Mouse (Mus musculus) erythroblast, embryonic 14.5 days (primary cell): ENCODE measurements around the gene Efna5. TPM values are rescaled to one million over a fixed set of nuclear protein-coding genes. Genes with fewer than 3 reads are reported as not detected.

Source experiments
- H3K27me3 ChIP-seq: 2 replicates; pipeline ENCODE4 v1.6.1; 2012; ENCODE audit warnings: inconsistent platforms; ENCODE audit not compliant: control insufficient read depth
- H3K36me3 ChIP-seq: 2 replicates; pipeline ENCODE4 v1.6.1; 2012; ENCODE audit warnings: mild to moderate bottlenecking, inconsistent platforms; ENCODE audit not compliant: control insufficient read depth
- H3K4me1 ChIP-seq: 2 replicates; pipeline ENCODE4 v1.6.1; 2012; ENCODE audit warnings: inconsistent platforms; ENCODE audit not compliant: control insufficient read depth
- H3K4me3 ChIP-seq: replicated peaks from 2 replicates; pipeline ENCODE3; 2012; ENCODE audit warnings: moderate library complexity, mild to moderate bottlenecking, inconsistent platforms
- H3K9me3 ChIP-seq: 2 replicates; pipeline ENCODE4 v1.6.1; 2012; ENCODE audit warnings: low read length, inconsistent platforms, mixed read lengths; ENCODE audit not compliant: control insufficient read depth
- GATA1 ChIP-seq: IDR thresholded peaks from 2 replicates; pipeline ENCODE4 v1.6.1; 2012; ENCODE audit warnings: low read length, inconsistent platforms, mixed read lengths
- TAL1 ChIP-seq: IDR thresholded peaks from 3 replicates; pipeline ENCODE4 v1.6.1; 2012; ENCODE audit warnings: low read length, inconsistent platforms, mixed read lengths
- polyA plus RNA-seq: library from polyadenylated mRNA; stranded (reverse); fragments of >175 nt; gene quantifications from 2 replicates; pipeline ENCODE4 v1.2.3, GENCODE M21; 2012

Gene Efna5
- polyA plus RNA-seq, 1 experiment: not detected

GRCm38 (mm10) chr17:62844329-62844728, 36.8 kb downstream of the Efna5 start:
- H3K4me1 ChIP-seq: no peaks in the 10 kb centered on the region
- H3K27me3 ChIP-seq: no peaks in the 10 kb centered on the region
- TF ChIP-seq TAL1 (no peak), GATA1 (no peak)
- H3K4me3 ChIP-seq: no peak overlapping the region
- H3K36me3 ChIP-seq: no peaks in the 10 kb centered on the region
- H3K9me3 ChIP-seq: no peaks in the 10 kb centered on the region

GRCm38 (mm10) chr17:62837336-62837735, 43.8 kb downstream of the Efna5 start:
- H3K27me3 ChIP-seq: no peaks in the 10 kb centered on the region
- no peaks in the 10 kb centered on the region for H3K9me3 ChIP-seq
- no peak for TF ChIP-seq TAL1
- TF ChIP-seq GATA1: no peak
- no peak overlapping the region for H3K4me3 ChIP-seq
- no peaks in the 10 kb centered on the region for H3K4me1 ChIP-seq
- H3K36me3 ChIP-seq: no peaks in the 10 kb centered on the region

- Histone ChIP-seq H3K27me3 (no peaks in the 10 kb centered on the region), H3K4me3 (no peak overlapping the region), H3K36me3 (no peaks in the 10 kb centered on the region), H3K4me1 (no peaks in the 10 kb centered on the region), H3K9me3 (no peaks in the 10 kb centered on the region)
- TF ChIP-seq TAL1: no peak
- TF ChIP-seq GATA1: no peak
These were observed 44.5 kb downstream of the Efna5 start for GRCm38 (mm10) chr17:62836598-62837106.

- H3K4me1 ChIP-seq: no peaks in the 10 kb centered on the region
- TF ChIP-seq GATA1 (no peak), TAL1 (no peak)
- H3K36me3 ChIP-seq: no peaks in the 10 kb centered on the region
- no peaks in the 10 kb centered on the region for H3K27me3 ChIP-seq
- H3K4me3 ChIP-seq: no peak overlapping the region
- no peaks in the 10 kb centered on the region for H3K9me3 ChIP-seq
These were observed 48.5 kb downstream of the Efna5 start for GRCm38 (mm10) chr17:62832550-62833127.

GRCm38 (mm10) chr17:62827549-62827948, 53.6 kb downstream of the Efna5 start:
- Histone ChIP-seq H3K4me3 (no peak overlapping the region), H3K36me3 (no peaks in the 10 kb centered on the region), H3K9me3 (peaks cover 2% of the 10 kb centered on the region; the same call in 1 of the 2 replicates), H3K27me3 (no peaks in the 10 kb centered on the region), H3K4me1 (no peaks in the 10 kb centered on the region)
- TF ChIP-seq TAL1 (no peak), GATA1 (no peak)

GRCm38 (mm10) chr17:62821219-62821618, 59.9 kb downstream of the Efna5 start:
- TF ChIP-seq TAL1 (no peak), GATA1 (no peak)
- Histone ChIP-seq H3K4me1 (no peaks in the 10 kb centered on the region), H3K9me3 (peaks cover 2% of the 10 kb centered on the region; the same call in 1 of the 2 replicates), H3K36me3 (no peaks in the 10 kb centered on the region), H3K4me3 (no peak overlapping the region), H3K27me3 (no peaks in the 10 kb centered on the region)

GRCm38 (mm10) chr17:62819931-62820330, 61.2 kb downstream of the Efna5 start:
- Histone ChIP-seq H3K27me3 (no peaks in the 10 kb centered on the region), H3K4me1 (no peaks in the 10 kb centered on the region), H3K4me3 (no peak overlapping the region), H3K9me3 (peaks cover 2% of the 10 kb centered on the region; the same call in 1 of the 2 replicates), H3K36me3 (no peaks in the 10 kb centered on the region)
- TF ChIP-seq TAL1 (no peak), GATA1 (no peak)

- Histone ChIP-seq H3K9me3 (peaks cover 2% of the 10 kb centered on the region; the same call in 1 of the 2 replicates), H3K4me1 (no peaks in the 10 kb centered on the region), H3K4me3 (no peak overlapping the region), H3K36me3 (no peaks in the 10 kb centered on the region), H3K27me3 (no peaks in the 10 kb centered on the region)
- no peak for TF ChIP-seq GATA1
- no peak for TF ChIP-seq TAL1
These were observed 62.3 kb downstream of the Efna5 start for GRCm38 (mm10) chr17:62818821-62819220.

- TF ChIP-seq GATA1: no peak
- no peak for TF ChIP-seq TAL1
- Histone ChIP-seq H3K4me3 (no peak overlapping the region), H3K36me3 (no peaks in the 10 kb centered on the region), H3K9me3 (peaks cover 2% of the 10 kb centered on the region; the same call in 1 of the 2 replicates), H3K27me3 (no peaks in the 10 kb centered on the region), H3K4me1 (no peaks in the 10 kb centered on the region)
These were observed 62.8 kb downstream of the Efna5 start for GRCm38 (mm10) chr17:62818337-62818736.

- H3K4me1 ChIP-seq: no peaks in the 10 kb centered on the region
- no peak overlapping the region for H3K4me3 ChIP-seq
- no peaks in the 10 kb centered on the region for H3K9me3 ChIP-seq
- TF ChIP-seq GATA1 (no peak), TAL1 (no peak)
- H3K27me3 ChIP-seq: no peaks in the 10 kb centered on the region
- no peaks in the 10 kb centered on the region for H3K36me3 ChIP-seq
These were observed 64.2 kb downstream of the Efna5 start for GRCm38 (mm10) chr17:62816879-62817278.
